Mouse (Mus musculus) thymus, postnatal 4 days (tissue): ENCODE data around the gene Mnt.

Source experiments
- DNase-seq: peaks from one replicate; pipeline ENCODE4 v3.0.0; 2021

Mnt gene

DNA sequence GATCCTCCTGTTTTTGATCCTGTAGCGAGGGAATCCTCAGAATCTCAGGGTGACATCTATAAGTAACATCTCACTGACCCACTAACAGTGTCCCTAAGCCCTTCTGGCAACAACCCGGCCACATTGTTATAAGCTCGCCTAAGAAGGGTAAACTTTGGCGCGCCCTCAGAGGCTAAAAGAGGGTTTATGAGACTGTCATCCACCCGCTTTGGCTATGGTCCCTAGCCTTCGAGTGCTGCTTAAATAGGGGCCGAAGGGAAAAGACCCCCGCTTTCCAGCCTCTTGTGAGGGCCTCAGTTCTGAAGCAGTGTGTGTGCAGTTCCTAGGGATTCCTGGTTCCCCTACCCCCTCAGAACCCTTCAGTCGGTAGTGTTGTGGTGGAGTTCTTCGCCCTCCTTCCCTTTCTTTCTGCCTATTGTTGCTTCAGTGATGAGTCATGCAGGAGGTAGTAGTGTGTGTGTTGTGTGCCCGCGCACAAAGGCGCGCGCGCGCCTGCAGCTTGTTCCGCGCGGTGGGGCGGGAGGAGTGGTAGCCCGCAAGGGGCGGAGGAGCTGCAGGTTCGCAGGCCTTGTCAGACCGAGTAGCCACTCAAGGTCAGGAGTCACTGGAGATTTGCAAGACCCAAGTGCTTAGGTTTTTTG lies 1.9 kb downstream of the Mnt start:
- DNase-seq, result peak; percentile 82

DNA sequence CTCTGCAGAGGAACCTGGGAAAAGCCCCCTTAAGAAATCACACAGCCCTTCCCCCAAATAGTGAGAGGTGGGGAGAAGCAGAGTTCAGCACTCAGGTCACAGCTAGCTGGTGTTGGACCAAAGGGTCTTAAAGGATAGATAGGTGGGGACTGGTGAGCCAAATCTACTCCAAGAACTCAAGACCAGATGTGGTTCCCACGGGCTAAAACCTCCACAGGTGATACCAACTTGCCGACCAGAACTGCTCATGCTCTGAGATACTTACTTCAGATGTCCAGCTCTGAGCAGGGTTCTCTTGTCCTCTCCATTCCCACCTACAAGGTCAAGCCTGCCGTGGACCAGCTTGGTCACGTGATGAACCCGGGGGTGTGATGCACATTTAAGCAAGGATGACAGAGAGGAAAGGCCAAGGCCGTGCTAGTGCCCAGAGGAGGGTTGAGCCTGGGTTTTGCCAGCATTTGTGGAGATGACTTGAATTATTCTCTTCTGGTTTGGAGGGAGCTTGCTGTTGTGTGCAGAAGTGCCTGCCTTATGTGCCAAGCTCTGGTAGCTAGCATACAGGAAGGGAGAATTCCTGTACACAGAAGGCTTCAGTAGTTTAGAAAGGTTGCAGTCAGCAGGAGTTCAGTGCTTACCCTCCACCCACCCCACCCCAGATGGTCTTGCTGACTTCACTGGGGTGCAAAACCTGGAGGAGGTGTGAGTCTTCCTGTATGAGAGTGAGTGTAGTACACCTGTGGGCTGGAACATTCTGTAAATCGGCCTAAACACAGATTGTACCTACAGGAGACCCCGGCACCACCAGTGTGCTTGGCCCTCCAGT lies 3.0 kb downstream of the Mnt start:
- no peak for DNase-seq

DNA sequence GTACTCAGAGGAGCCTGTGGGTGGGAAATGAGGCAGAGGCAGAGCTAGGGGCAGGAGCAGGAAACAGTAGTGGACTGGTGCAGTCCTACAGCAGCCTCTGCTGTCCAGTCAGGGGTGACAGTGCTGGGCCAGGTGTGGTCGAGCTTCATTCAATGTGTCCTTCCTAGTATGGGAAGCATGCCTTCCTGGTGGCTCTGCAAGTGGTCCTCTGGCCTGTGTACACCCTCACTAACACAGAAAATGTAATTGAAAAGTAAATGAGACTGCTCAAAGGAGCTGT lies 3.6 kb downstream of the Mnt start:
- DNase-seq, result no peak

DNA sequence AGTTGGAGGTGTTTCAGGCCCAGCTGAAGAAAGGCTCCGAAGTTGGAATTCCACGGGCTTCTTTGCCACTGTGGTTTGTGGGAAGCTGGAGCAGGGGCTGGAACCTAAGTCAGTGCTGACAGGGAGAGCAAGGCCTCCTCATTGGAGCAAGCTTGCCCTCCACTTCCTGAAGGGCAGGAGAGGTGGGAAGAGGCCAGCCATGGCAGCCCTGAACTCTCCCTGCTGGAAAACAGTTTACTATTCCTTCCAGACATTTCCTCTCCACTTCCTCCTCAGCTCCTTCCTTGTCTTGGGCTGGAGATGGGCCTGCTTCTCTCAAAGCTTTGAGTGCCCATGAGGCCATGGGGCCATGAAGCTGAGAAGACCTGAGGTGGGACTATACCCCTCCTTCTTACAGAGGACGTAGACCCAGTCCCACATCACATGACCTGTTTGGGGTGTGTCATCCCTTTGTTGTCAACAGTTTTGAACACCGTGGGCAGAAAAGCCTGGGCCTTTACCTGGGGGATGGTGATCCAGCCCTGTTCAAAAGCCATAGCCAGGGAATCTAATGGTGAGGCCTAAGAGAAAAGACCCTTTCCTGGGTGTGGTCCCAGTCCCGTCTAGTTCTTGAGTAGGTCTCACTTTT lies 4.0 kb downstream of the Mnt start:
- no peak for DNase-seq

DNA sequence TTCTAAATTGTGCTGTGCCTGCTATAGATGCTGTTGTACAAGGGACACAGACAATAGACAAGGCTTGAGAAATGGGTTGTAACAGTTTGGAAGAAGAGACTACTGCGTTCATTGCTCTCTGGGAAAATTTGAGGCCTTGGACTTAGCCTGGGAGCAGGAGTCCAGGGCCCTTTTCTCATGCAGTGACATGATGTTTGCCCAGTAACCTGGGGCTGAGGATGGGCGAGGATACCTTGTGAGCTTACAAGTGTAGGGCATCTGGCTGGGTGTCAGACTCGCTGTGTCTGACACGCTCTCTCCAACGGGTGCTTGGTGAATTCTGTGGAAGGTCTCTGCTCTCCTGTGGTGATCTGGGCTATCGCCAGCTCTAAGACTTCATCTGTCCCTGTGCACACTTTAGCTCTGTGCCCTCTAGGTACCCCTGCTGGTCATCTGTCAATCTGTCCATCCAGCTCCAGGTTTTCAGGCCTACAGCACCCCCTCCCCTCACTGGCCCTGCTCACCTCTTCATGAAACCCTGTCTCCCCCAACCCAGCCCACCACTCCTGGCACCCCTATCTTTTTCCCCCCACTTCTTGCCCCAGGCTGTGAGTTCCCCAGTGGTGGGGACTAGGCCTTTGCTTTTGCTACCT lies 5.0 kb downstream of the Mnt start:
- DNase-seq, result no peak

DNA sequence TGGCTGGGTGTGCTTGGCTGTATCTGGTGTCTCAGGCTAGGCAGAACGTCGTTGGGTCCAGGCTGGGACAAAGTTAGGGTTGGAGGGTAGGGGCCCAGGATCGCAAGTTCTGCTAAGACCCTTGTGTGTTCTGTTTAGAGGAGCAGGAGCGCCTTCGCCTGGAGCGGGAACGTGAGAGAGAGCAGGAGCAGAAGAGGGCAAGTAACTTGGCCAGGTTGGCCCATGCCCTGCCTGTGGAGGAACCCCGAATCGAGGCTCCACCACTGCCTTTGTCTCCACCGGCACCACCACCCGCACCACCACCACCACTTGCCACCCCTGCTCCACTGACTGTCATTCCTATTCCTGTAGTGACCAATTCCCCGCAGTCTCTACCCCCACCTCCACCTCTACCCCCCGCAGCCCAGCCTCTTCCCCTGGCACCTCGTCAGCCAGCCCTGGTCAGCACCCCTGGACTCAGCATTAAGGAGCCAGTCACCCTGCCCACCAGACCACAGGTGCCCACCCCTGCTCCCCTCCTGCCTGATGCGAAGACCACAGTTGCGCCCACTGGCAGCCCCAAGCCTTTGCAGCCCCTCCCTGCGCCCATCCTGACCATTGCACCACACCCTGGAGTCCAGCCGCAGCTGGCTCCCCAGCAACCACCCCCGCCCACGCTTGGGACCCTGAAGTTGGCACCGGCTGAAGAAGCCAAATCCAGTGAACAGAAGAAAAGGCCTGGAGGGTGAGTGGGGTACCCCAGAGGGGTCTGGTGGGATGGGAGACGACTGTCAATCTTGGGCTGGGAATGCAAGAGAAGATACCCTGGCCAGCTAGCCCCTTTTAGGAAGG lies 5.7 kb downstream of the Mnt start:
- peak; percentile 21 for DNase-seq

DNA sequence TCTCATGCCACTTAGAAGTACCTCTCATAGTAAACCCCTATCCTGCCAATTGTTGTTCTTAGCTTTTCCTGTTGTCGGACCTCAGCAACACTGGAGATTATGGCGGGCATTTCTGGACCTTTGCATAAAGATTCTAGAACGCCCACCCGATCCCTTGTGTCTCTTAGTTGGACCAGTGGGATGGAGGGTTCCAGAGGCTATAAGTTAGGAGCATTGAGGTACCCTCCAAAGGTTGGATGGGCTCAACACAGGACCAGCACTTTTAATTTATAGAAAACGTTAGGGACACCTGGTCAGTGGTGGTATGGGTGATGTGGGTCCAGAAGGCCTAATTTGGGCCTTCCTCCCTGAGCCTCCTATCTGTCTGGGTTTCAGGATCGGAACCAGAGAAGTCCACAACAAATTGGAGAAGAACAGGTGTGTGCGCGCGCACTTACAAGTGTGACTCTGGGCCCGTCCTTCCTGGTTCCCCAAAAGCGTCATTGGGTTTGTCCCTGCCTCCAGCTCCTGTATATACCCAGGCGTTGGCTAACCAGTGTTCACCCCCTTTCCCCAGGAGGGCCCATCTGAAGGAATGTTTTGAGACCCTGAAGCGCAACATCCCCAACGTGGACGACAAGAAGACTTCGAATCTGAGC lies 6.5 kb downstream of the Mnt start:
- DNase-seq, result peak; percentile 39

DNA sequence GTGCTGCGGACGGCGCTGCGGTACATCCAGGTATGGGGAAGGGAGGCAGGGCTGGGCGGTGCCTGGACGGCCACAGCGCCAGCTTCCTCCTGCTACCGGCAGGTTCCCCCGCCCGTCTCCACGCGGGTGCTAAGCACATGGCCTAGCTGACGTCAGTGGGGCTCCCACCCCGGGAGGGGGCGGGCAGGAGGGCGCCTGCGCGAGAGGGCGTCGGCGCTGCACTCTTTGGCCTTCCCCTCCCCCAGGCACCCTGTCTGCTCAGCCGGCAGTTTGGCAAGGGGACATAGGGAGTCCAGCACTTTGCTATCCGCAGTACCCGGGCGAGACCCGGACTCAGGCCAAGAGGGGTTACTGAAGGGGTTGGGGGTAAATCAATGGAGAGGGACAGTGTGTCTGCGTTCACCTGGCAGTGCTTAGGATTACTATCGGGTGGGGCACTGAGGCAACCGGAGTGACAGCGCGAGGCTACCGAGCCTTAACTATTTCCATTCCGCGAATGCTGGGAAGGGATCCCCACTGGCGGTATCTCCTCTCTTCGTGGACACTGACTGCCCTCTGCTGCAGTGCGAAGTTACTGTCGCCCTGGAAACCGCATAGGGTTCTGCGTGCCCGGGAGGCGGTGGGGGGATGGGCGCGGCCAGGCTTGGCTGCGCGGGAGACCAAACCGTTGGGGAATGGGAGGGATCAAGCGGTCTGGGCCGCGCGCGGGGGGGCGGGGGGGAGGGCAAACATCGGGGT lies 7.1 kb downstream of the Mnt start:
- DNase-seq, result peak; percentile 95

DNA sequence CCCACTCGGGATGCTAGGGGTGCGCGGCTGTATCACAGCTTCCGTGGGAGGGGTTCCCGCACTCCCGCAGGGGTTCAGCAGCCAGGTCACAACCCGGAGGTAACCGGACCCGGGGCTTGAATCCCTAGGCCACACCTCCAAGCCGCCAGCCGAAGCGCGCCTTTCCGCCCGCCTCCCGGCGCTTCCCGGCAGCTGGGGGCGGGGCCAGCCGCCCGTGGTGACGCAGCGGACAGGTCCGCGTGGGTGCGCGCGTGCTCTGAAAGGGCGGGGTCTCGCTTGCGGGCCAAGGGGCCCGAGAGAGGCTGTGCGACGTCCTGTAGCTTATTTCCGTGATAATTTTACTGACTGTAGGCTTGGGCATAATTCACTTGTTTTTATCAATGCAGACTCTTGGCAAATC lies 7.7 kb downstream of the Mnt start:
- peak; percentile 95 for DNase-seq

DNA sequence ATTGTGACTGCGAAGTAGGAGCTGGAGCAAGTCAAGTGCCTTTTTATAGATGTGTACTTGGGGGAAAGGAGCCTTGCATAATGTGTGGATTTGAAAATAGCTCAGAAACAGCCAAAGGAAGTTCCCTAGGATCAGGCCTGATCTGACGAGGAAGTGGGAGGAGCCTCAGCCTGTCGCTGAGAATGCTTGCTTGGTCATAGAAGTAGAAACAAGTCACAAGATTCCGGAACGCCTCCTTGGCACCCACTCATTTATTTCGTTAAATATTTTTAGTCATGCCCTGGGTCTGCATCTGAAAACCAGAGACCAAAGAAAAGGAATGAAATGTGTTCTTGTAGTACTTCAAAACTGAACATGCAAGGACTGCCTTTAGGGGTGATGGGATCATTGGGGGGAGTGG lies 8.3 kb downstream of the Mnt start:
- DNase-seq, result peak; percentile 65

DNA sequence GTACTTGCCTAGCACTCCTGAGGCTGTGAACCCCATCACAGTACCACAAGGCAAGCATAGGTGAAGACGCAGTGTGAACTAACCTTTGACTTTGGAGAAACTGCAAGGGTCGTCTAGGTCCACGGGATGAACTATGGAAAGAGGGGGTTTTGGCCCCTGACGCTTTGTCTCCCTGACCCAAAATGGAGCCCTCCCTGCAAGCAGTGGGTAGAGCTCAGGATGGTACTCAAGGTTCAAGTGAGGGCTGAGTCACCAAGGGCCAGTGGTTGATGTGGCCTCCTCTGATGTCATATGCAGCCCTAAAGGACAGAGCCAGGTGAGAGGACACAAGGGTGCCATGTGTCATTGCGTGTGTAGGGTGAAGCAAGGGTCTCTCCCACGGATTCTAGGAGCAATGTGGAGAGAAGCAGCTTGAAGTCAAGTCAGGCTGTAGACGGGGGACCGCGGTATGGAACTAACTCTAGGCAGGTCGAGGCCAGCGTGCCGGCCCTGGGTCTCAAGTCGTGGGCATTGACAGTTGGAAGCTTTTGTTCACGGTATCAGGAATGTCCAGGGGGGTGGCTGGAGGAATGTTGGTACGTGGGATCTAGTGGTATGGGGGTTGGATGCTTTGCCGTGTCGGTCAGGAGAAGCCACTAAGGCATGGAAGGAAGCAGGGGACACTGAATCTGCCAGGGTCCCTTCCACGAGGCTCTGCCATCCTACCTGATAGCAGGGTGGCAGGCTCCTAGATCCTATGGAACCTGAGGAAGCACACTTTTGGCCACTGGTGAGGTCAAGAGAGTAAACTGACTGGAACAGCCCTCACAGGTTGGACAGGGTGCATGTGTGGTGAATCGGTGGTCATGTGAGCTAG lies 9.4 kb downstream of the Mnt start:
- DNase-seq, result no peak

DNA sequence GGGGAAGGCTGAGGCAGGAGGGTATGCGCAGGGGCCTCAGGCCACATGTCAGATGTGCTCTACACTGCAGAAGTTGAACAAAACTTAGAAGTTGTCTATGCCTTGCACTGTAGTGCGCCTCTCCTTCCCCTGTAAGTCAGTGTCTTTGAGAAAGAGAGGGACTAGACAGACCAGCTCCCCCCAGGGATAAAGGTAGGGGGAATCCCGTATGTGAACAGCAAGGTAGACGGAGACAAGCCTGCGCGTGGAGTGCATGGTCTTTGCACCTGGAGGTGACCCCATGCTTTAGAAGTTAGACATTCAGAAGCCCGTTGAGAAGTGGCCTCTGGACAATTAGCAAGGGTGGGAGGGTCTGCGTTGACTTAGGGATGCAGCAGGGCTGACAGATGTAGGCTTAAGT lies 10.0 kb downstream of the Mnt start:
- DNase-seq, result no peak

DNA sequence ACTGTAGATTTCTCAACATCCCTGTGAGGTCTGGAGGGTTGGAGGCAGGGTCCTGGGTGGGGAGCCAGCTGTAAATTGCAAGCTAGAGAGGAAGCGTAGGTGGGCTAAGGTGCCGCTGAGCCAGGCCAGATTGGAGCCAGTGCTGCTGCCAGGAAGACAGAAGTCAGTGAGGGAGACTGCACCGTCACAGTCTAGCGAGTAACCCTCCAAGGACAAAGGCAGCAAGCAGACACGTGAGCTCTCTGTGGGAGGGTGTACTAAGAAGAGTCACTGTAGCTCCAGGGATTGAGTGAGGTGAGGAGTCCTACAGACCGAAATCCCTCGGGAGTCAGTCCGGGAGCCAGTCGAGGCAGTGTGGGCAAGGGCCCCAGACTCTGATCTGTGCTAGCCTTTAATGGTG lies 10.6 kb downstream of the Mnt start:
- no peak for DNase-seq

DNA sequence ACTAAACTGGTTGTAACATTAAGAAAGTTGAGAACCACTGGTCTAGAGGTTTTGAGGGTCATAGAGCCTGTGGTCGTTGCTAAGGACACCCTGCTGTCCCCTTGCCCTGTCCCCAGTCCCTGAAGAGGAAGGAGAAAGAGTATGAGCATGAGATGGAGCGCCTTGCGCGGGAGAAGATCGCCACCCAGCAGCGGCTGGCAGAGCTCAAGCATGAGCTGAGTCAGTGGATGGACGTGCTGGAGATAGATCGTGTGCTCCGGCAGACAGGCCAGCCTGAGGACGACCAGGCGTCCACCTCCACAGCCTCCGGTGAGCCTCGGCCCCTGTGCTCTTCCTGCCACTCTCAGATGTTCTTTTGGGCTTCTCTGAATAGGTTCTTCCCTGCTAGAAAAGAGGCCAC lies 11.3 kb downstream of the Mnt start:
- no peak for DNase-seq

DNA sequence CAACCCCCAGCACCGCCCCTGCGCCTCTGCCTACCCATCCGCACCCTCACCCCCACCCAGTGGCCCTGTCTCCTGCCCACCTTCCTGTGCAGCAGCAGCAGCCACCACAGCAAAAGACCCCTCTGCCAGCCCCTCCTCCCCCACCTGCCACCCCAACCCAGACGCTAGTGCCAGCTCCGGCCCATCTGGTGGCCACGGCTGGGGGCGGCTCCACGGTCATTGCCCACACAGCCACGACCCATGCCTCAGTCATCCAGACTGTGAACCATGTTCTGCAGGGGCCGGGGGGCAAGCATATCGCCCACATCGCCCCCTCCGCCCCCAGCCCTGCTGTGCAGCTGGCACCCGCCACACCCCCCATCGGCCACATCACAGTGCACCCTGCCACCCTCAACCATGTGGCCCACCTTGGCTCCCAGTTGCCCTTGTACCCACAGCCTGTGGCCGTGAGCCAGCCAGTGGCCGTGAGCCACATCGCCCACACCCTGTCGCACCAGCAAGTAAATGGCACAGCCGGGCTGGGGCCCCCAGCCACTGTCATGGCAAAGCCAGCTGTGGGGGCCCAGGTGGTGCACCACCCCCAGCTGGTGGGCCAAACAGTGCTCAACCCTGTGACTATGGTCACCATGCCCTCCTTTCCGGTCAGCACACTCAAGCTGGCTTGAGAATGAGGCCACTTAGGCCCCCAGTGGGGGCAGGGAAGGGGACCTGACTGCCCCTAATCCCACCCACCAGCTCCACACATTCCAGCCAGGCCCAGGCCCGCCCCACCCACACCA lies 12.1 kb downstream of the Mnt start:
- DNase-seq, result no peak

DNA sequence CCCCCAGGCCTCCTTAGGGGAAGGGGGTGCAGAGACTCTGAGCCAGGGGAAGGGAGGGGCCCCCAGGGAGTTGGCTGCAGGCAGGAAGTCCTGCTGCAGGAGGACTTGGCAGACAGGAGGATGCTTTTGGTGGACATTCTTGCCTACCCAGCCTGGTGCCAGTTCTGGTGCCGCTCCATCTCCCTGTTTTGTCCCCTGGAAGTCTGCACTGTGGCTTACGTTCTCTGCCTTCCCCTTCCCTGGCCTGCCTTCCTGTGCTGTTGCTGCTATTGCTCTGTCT lies 12.7 kb downstream of the Mnt start:
- no peak for DNase-seq

DNA sequence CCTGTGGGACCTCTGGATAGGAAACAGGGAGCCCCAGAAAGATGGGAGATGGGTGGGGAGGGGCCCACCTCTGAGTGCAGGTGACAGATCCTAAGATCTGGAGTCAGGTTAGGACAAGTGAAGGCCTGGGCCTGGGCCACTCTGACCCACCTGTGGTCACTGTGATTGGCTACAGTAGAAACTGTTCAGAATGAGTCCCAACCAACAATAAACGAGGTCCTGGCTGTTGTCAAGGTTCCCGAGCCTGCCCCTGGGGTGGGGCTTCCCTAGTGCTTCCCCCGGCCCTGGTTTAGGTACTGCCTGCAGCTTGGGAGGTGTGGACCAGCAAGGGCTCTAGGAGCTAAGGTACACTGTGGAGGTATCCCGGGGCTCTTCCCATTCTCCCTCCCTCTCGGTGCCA lies 13.0 kb downstream of the Mnt start:
- DNase-seq, result no peak

DNA sequence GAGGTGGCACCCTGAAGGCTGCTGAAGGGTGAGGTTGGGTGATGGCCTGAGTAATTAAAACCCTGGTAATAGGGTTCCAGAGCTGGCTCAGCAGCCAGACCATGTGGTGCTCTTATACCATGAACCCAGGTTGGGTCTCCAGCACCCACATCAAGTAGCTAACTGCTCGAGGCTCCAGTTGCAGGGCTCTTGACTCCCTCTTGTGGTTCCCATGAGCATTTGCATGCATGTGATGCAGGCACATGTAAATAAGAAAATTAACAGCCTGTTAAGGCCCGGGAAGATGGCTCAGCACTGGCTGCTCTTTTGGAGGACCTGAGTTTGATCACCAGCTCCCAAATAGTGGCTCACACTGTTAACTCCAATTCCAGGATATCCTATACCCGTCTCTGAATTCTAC lies 15.1 kb downstream of the Mnt start:
- DNase-seq, result no peak

DNA sequence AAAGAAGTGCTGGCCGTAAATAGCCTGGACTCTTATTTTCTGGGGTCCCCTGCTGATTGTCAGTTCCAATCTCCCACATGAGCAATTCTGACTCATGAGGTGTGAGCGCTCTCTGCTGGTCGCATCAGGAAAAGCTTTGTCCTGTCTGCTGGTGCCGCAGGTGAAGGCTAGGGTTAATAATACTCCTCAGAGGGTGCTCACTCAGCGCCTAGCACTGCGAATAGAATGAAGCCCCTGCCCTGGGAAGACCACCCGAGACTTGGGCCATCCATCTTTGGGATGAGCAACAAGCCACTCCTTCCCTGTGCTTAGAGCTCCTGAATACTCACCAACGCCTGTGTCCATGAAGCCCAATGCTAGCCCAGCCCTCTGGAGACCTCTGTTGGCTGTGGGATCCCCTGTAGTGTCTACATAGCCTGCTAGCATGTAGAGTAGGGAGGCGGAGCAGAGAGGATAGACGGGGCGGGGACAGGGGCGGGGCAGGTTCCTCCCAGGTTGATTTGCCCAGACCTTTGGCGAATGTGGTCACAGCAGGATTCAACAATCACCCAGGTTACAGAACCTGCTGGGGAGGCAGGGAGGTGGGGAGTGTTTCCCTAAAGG lies 17.3 kb downstream of the Mnt start:
- peak; percentile 91 for DNase-seq
